Mouse (Mus musculus): ENCODE data around the gene Tmem184a. TPM values are rescaled to one million over a fixed set of nuclear protein-coding genes. Genes with fewer than 3 reads are reported as not detected.

Tmem184a gene
- total RNA-seq, 1 experiment, result 2.7 TPM

- Histone ChIP-seq H3K9ac (ENCODE audit: insufficient read depth, low read depth, low read length, poor library complexity, severe bottlenecking) (no peak overlapping the region), H3K36me3 (ENCODE audit: control insufficient read depth, insufficient read depth, low read length, poor library complexity, severe bottlenecking) (peaks cover 7% of the 10 kb centered on the region; the same call in 1 of the 2 replicates), H3K4me3 (ENCODE audit: insufficient read depth in 1 of 2, low read depth in 1 of 2, low read length in 2 of 2, poor library complexity in 1 of 2, severe bottlenecking in 1 of 2) (no peak overlapping the region), H3K4me1 (ENCODE audit: control insufficient read depth in 2 of 2, insufficient read depth in 2 of 2, low read length in 2 of 2, poor library complexity in 1 of 2) (peaks cover 3 to 23% of the 10 kb centered on the region in 2 experiments; a peak in 1 of 4 replicates), H3K9me3 (ENCODE audit: control insufficient read depth, insufficient read depth, low read depth, low read length) (no peaks in the 10 kb centered on the region), H3K27ac (ENCODE audit: insufficient read depth, low read depth, low read length, poor library complexity, severe bottlenecking) (no peak overlapping the region)
- TF ChIP-seq ZC3H11A (IDR thresholded peaks at IDR 0.05; ENCODE audit: borderline replicate concordance, low read depth, low read length) (no peak), MAFK (IDR thresholded peaks at IDR 0.05; ENCODE audit: insufficient read depth, low read depth, low read length) (no peak), ZNF384 (IDR thresholded peaks at IDR 0.05; ENCODE audit: low read depth, low read length) (no peak), CHD2 (IDR thresholded peaks at IDR 0.05; ENCODE audit: low read depth, low read length) (no peak), HCFC1 (IDR thresholded peaks at IDR 0.05; ENCODE audit: borderline replicate concordance, insufficient read depth, low read length) (no peak)
- in situ Hi-C loops (cut with MboI; ENCODE audit: low sequenced_read_pairs in 2 of 2, unreplicated experiment in 2 of 2), result no loop called here
- no peak for DNase-seq (ENCODE audit: low read depth, low spot score)
Measured at GRCm38 (mm10) chr5:139794938-139795337, 24.8 kb downstream of the Tmem184a start.

- DNase-seq (ENCODE audit: low read depth, low spot score), result no peak
- in situ Hi-C loops (cut with MboI; ENCODE audit: low sequenced_read_pairs in 2 of 2, unreplicated experiment in 2 of 2), result no loop called here
- Histone ChIP-seq H3K27ac (ENCODE audit: insufficient read depth, low read depth, low read length, poor library complexity, severe bottlenecking) (no peak overlapping the region), H3K9me3 (ENCODE audit: control insufficient read depth, insufficient read depth, low read depth, low read length) (no peaks in the 10 kb centered on the region), H3K4me1 (ENCODE audit: control insufficient read depth in 2 of 2, insufficient read depth in 2 of 2, low read length in 2 of 2, poor library complexity in 1 of 2) (peaks cover 3 to 23% of the 10 kb centered on the region in 2 experiments; a peak in 1 of 4 replicates), H3K9ac (ENCODE audit: insufficient read depth, low read depth, low read length, poor library complexity, severe bottlenecking) (no peak overlapping the region), H3K36me3 (ENCODE audit: control insufficient read depth, insufficient read depth, low read length, poor library complexity, severe bottlenecking) (peaks cover 2% of the 10 kb centered on the region; the same call in 1 of the 2 replicates), H3K4me3 (ENCODE audit: insufficient read depth in 1 of 2, low read depth in 1 of 2, low read length in 2 of 2, poor library complexity in 1 of 2, severe bottlenecking in 1 of 2) (no peak overlapping the region)
- TF ChIP-seq CHD2 (IDR thresholded peaks at IDR 0.05; ENCODE audit: low read depth, low read length) (no peak), HCFC1 (IDR thresholded peaks at IDR 0.05; ENCODE audit: borderline replicate concordance, insufficient read depth, low read length) (no peak), ZC3H11A (IDR thresholded peaks at IDR 0.05; ENCODE audit: borderline replicate concordance, low read depth, low read length) (no peak), ZNF384 (IDR thresholded peaks at IDR 0.05; ENCODE audit: low read depth, low read length) (no peak), MAFK (IDR thresholded peaks at IDR 0.05; ENCODE audit: insufficient read depth, low read depth, low read length) (no peak)
Measured at GRCm38 (mm10) chr5:139794137-139794536, 25.6 kb downstream of the Tmem184a start.

GRCm38 (mm10) chr5:139793338-139794089 is 26.2 kb downstream of the Tmem184a start:
- Histone ChIP-seq H3K9ac (ENCODE audit: insufficient read depth, low read depth, low read length, poor library complexity, severe bottlenecking) (no peak overlapping the region), H3K4me3 (ENCODE audit: insufficient read depth in 1 of 2, low read depth in 1 of 2, low read length in 2 of 2, poor library complexity in 1 of 2, severe bottlenecking in 1 of 2) (no peak overlapping the region), H3K36me3 (ENCODE audit: control insufficient read depth, insufficient read depth, low read length, poor library complexity, severe bottlenecking) (peaks cover 2% of the 10 kb centered on the region; the same call in 1 of the 2 replicates), H3K27ac (ENCODE audit: insufficient read depth, low read depth, low read length, poor library complexity, severe bottlenecking) (no peak overlapping the region), H3K4me1 (ENCODE audit: control insufficient read depth in 2 of 2, insufficient read depth in 2 of 2, low read length in 2 of 2, poor library complexity in 1 of 2) (peaks cover 3 to 23% of the 10 kb centered on the region in 2 experiments; a peak in 1 of 4 replicates), H3K9me3 (ENCODE audit: control insufficient read depth, insufficient read depth, low read depth, low read length) (no peaks in the 10 kb centered on the region)
- in situ Hi-C loops (cut with MboI; ENCODE audit: low sequenced_read_pairs in 2 of 2, unreplicated experiment in 2 of 2), result no loop called here
- DNase-seq (ENCODE audit: low read depth, low spot score), result no peak
- no peak for TF ChIP-seq HCFC1 (IDR thresholded peaks at IDR 0.05; ENCODE audit: borderline replicate concordance, insufficient read depth, low read length)
- no peak for TF ChIP-seq CHD2 (IDR thresholded peaks at IDR 0.05; ENCODE audit: low read depth, low read length)
- no peak for TF ChIP-seq ZC3H11A (IDR thresholded peaks at IDR 0.05; ENCODE audit: borderline replicate concordance, low read depth, low read length)
- no peak for TF ChIP-seq ZNF384 (IDR thresholded peaks at IDR 0.05; ENCODE audit: low read depth, low read length)
- no peak for TF ChIP-seq MAFK (IDR thresholded peaks at IDR 0.05; ENCODE audit: insufficient read depth, low read depth, low read length)

- Histone ChIP-seq H3K9me3 (ENCODE audit: control insufficient read depth, insufficient read depth, low read depth, low read length) (no peaks in the 10 kb centered on the region), H3K27ac (ENCODE audit: insufficient read depth, low read depth, low read length, poor library complexity, severe bottlenecking) (no peak overlapping the region), H3K4me1 (ENCODE audit: control insufficient read depth in 2 of 2, insufficient read depth in 2 of 2, low read length in 2 of 2, poor library complexity in 1 of 2) (peaks cover 3 to 21% of the 10 kb centered on the region in 2 experiments; a peak in 1 of 4 replicates), H3K36me3 (ENCODE audit: control insufficient read depth, insufficient read depth, low read length, poor library complexity, severe bottlenecking) (peaks cover 2% of the 10 kb centered on the region; the same call in 1 of the 2 replicates), H3K9ac (ENCODE audit: insufficient read depth, low read depth, low read length, poor library complexity, severe bottlenecking) (no peak overlapping the region), H3K4me3 (ENCODE audit: insufficient read depth in 1 of 2, low read depth in 1 of 2, low read length in 2 of 2, poor library complexity in 1 of 2, severe bottlenecking in 1 of 2) (no peak overlapping the region)
- no peak for DNase-seq (ENCODE audit: low read depth, low spot score)
- no peak for TF ChIP-seq CHD2 (IDR thresholded peaks at IDR 0.05; ENCODE audit: low read depth, low read length)
- no peak for TF ChIP-seq ZC3H11A (IDR thresholded peaks at IDR 0.05; ENCODE audit: borderline replicate concordance, low read depth, low read length)
- no peak for TF ChIP-seq ZNF384 (IDR thresholded peaks at IDR 0.05; ENCODE audit: low read depth, low read length)
- TF ChIP-seq MAFK (IDR thresholded peaks at IDR 0.05; ENCODE audit: insufficient read depth, low read depth, low read length), result no peak
- no peak for TF ChIP-seq HCFC1 (IDR thresholded peaks at IDR 0.05; ENCODE audit: borderline replicate concordance, insufficient read depth, low read length)
- in situ Hi-C loops (cut with MboI; ENCODE audit: low sequenced_read_pairs in 2 of 2, unreplicated experiment in 2 of 2), result no loop called here
Measured at GRCm38 (mm10) chr5:139792966-139793337, 26.8 kb downstream of the Tmem184a start.
